Mouse (Mus musculus) cerebral cortex, adult 2 months (tissue): ENCODE data around the gene Abat.

ENCODE experiments used
- WGBS: fragments of 180-500 bp; shearing (Covaris S2); methylation state at CpG from one replicate; pipeline ENCODE4 v1.1.7; 2018; 5-methylcytosine and 5-hydroxymethylcytosine counted together

Gene Abat

DNA sequence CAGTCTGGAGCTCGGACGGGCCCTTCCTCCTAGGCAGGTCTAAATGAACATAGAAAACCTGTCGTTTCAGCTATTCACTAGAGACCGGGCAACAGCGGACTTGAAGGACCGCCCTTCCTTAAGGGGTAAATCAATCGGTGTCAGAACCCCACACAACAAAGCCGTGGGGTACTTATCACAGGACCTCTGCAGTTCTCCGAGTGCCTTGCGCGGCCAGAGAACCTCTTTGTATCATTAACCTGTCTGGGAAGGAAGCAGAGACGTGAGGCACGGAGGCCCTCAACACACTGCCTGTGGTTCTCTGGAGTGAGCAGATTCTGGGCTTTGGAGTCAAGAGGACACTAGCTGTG, 123.6 kb downstream of the Abat start:
- WGBS = under 1% methylated on average over 13 of the region's 13 CpGs

GRCm38 (mm10) chr16:8637217-8638051, 124.2 kb downstream of the Abat start, which contains the start of the genes Pmm2 and Tmem186:
TSS of gene Pmm2 (plus strand) at chr16:8637674.
TSS of gene Tmem186 (minus strand) at chr16:8637712.
- WGBS = under 1% methylated on average over 59 of the region's 59 CpGs

DNA sequence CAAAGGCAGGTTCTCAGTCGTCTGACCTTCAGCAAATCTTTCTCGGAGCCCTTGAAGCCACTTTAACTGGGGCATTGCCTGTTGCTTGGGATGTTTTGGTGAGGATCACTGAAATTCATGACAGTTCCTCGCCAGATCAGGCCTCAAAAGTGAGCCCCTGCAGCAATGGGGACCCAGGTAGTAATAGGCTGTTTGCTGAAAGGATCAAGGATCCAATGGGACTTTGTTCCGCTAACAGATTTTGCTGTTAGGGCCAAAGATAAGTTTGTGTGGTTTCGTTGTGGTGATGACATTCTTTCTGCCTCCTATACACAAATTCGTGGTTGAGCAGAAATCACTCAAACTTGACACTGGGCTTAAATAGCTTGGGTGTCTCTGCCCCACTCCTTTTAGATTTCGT, 124.9 kb downstream of the Abat start:
- WGBS = 41% methylated on average over 7 of the region's 7 CpGs

DNA sequence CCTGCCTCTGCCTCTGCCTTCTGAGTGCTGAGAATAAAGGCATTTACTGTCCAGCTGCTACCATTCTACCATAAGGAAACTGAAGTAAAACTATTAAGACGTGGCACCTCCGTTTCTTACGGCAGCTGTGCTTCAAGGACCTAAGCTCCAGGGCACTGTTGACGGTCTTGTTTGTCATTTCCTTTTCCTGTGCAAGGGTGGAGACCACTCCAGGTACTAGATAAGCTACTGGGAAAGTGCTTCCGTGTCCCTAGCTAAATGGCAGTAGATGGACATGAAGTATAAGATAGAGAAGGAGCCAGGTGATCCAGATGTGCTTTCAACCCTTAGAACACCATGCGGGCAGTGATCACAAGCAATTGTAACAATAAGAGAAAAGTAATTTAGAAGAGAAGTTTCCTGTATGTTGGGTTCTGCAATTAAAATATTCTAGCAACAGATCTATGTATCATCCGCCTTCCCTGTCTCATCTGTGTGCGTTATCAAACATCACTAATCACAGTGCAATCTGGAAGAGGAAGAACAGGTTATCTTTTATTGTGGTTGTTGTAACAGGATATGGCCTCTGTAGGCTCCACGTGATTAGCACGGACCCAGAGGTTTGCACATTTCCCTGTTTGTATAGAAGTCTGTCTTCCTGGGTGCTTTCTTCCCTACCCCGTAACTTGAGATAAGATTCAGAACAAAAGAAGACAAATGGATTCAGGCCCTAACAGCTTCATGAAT, 126.4 kb downstream of the Abat start:
- 84% methylated on average over 11 of the region's 11 CpGs for WGBS

DNA sequence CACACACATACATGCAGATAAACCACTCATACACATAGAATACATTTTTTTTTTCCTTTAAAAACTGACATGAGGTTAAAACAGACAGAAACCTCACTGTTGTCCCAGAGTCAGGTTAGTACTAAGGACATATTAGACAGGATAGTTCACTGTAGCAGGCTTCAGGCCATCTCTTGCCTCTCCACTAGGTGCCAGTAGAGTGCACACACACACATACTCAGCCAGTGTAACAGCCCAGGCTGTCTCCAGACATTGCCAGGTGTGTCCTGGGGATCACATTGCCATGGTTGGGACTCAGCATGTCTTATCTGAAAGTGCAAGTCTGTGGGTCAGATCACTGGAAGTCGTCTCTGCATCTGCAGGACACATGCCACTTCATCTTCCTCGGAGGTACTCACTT, 130.6 kb downstream of the Abat start:
- WGBS = 72% methylated on average over 2 of the region's 2 CpGs

GRCm38 (mm10) chr16:8645546-8645945, 132.3 kb downstream of the Abat start:
- WGBS = 66% methylated on average over 6 of the region's 6 CpGs

- over 99% methylated on average over 3 of the region's 3 CpGs for WGBS
These were observed 136.8 kb downstream of the Abat start for GRCm38 (mm10) chr16:8650007-8650406.

GRCm38 (mm10) chr16:8655108-8655507, 141.9 kb downstream of the Abat start:
- WGBS = 73% methylated on average over 6 of the region's 6 CpGs

- WGBS = 86% methylated on average over 9 of the region's 9 CpGs
These were observed 142.4 kb downstream of the Abat start for GRCm38 (mm10) chr16:8655599-8655998.

DNA sequence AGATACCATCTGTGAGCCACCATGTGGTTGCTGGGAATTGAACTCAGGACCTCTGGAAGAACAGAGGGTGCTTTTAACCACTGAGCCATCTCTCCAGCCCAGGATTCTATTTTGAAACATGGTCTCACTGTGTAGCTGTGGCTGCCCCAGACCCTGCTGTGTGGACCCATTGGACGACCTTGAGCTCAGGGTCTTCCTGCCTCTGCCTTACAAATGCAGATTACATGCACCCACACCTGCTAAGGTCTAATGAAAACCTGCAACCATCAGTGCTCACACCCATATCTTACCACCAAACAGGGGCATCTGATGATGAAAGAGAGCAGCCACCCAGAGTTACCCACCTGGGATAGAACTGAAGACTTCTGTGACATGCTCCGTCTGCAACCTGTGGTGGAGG, 143.0 kb downstream of the Abat start:
- WGBS = 85% methylated on average over 2 of the region's 2 CpGs

DNA sequence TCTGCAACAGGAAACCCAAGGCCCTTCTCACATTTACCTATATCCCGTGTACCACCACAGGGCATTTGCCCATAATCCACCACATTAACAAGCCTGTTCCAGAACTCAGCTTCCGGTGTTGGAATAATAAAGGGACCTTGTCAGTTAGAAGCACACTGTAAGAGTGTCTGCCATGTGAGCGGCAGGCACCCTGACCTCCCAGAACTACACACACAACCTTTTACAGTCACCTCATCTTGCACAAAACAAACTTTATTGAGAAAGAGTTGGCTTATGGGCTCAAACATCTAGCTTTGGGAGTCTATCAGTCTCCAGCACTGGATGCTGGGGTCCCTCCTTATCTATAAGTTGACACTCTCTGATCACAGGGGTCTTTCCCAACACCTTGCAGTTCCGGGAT, 145.1 kb downstream of the Abat start:
- WGBS = 81% methylated on average over 4 of the region's 4 CpGs

GRCm38 (mm10) chr16:8658764-8659163, 145.5 kb downstream of the Abat start:
- 71% methylated on average over 4 of the region's 4 CpGs for WGBS

GRCm38 (mm10) chr16:8663022-8663421, 149.8 kb downstream of the Abat start:
- WGBS = 54% methylated on average over 2 of the region's 2 CpGs

DNA sequence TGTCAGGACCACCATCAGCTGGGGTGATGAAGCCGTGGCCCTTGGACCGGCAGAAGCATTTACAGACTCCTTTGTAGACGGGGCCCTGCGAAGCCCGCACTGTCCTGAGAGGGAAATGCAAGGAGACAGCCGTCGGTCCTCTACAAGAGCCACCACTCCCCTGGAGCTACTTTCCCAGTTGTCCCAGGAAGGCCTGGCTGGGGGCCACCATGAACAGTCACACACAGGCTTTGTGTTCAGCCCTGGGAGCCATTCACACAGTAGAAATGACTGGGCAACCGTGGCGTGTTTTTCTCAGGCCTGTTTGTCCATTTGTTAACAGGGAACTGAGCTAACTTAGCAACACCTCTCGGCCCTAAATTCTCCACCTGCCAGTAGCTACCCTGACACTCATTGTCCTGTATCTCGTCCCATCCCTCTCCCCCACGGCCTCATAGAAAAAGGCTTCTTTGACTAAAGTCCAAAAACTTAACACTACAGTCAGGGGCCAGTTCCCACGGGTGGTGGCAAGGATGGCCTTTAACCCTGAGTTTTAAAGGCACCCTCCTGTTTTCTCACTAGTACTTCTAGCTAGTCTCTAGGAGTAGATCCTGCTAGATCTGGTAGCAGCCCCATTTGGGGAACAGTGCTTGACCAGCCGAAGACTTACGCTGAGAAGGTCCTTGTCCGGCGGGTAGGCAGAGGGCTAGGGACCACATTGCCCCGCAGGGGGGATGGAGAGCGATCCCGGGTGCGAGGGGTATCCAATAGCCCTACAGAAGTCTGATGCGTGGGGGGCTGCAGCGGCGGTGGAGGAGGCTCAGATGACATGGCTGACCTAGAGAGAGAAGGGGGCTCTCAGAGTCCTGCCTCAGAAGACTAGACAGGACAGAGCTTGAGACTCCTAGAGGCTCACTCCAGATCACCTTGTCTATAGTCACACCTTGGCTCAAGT, 150.6 kb downstream of the Abat start:
- WGBS = 71% methylated on average over 24 of the region's 24 CpGs

- WGBS = 77% methylated on average over 5 of the region's 5 CpGs
These were observed 152.1 kb downstream of the Abat start for GRCm38 (mm10) chr16:8665367-8665766.

GRCm38 (mm10) chr16:8666452-8666851, 153.2 kb downstream of the Abat start:
- WGBS = 67% methylated on average over 2 of the region's 2 CpGs

DNA sequence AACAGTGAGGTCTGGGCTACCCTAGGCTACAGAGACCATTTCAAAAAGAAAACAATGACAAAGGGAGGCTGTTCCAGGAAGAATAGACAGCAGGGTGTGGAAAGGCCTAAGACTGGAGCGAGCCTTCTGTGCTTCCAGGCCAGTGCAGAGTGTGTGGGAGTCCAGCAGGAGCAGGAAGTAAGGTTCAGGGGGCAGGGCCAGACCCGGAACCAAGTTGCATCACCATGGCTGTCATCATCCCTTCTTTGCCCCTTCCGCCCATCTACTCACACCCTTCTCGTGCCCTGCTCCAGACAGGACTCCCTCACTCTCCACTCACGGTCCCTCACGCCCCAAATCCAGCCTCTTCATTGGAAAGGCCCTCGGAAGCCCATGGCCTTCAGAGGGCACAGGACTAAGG, 154.0 kb downstream of the Abat start:
- 73% methylated on average over 7 of the region's 7 CpGs for WGBS

DNA sequence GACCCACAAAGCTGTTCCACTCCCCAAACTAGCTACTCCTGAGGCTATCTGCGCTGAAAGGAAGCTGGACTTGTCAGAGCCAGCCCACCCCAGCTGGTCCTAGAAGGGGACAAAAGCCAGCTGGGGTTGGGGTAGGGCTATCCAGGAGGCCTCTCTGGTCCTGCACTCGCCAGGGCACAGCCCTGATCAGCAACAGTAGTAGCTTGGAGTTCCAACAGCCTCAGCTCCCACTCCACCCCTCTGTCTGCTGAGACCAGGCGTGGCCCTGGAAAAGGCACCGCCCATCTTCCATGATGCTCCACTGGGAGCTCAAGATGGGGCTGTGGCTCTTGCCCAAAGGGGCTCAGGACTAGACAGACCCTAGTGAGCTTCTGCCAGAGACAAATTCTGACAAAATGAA, 154.6 kb downstream of the Abat start:
- WGBS = 80% methylated on average over 4 of the region's 4 CpGs

DNA sequence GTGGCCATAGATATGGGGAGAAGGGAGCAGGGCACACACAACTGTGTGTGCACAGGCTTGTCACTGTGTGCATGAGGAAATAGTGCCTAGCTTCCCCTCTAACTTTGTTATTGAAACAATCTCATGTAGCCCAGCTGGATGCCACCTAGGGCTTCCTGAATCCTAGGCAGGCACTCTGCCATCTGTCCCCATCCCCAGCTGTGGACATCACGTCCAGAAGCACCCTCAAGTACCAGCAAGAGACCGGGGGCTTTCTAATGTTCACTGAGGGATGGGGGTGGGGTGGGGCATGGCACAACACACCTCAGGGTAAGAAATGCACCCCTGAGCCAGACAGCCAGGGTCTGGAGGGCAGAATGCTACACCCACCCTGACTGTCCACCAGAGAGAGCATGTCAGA, 155.2 kb downstream of the Abat start:
- 72% methylated on average over 2 of the region's 2 CpGs for WGBS

DNA sequence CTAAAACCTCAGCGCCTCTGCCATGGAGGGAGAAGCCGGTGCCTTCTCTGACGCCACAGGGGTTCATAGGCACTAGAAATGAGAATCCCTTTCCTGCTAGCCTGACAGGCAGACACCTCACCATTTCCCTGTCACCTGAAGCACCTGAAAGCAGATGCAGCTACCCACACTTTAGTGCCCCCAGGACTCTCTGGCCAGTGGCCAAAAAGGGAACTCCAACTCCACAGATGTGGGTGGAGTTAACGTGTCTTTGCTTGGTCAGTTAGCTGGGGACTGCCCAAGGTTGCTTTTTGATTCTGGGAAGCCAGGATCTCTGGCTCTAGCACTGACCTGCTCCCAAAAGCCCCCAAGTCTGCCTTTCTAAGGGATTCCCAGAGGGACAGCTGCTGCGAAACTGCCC, 156.2 kb downstream of the Abat start:
- 66% methylated on average over 5 of the region's 5 CpGs for WGBS

DNA sequence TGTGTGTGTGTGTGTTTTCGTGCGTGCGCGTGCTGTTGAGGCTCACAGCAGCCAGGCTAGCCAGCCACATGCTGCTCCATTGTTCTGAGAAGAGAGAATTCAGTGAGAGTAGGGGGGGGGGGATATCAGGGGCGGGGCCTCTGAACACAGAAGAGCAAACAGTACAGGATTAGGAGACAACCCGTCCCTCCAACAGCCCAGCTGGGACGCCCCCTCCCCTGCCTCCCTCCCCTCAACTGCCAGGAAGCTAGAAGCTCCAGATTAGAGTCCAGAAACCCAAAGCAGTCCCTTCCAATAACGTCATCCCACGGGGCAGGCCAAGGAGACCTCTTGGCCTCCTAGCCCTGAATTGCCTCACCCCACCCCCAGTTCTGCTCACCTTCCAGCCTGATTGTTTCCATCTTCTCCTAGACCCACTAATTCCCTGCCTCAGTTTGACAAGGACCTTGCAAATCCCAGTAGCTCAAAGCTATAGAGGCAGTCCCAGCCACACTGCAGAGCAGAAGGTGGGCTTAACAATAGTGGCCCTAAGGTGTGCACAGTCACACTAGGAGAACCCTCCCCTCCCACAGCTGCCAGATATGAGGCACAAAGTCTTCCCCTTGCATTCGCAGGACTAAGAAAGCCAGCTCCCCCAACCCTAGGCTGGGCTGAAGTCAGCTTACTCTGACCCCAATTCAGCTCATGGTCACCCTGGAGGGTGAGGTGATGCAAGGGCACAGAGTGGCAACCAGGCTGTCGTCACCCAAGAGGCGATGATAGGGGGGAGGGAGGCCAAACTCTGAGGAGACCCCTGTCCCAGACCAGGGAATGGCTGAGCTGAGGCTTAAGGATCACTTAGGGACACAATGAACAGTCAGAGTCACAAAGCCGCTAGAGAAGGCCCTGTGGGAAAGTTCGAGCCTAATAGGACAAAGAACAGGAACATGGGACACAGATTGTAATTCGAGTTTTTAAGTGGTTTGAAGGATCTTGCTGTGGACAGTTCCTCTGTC, 157.1 kb downstream of the Abat start:
- 27% methylated on average over 15 of the region's 15 CpGs for WGBS
